Mouse (Mus musculus) forebrain, embryonic 11.5 days (tissue): ENCODE measurements at regions not wholly inside any gene's neighbourhood (a gene's known extent, or its start where the extent isn't known, plus 50 kb on each side); places are given as distances from the start of the nearest gene placed in this dataset.

Experiments
- ATAC-seq: fragments of 200-750 bp; cut with Nextera tagmentation; replicated peaks from 2 replicates; pipeline ENCODE4 v1.8.0; 2017; ENCODE audit warnings: moderate TSS enrichment; ENCODE audit not compliant: low FRiP score
- DNase-seq: peaks from one replicate; pipeline ENCODE4 v3.0.0-alpha.2; 2017; ENCODE audit warnings: low spot score
- H3K27ac ChIP-seq: fragments of 300-500 bp; sonication (generic); 2 replicates; pipeline ENCODE4 v1.5.1; 2014; ENCODE audit warnings: low read depth, low read length
- H3K27me3 ChIP-seq: fragments of 300-500 bp; sonication (generic); 2 replicates; pipeline ENCODE4 v1.6.1; 2014; ENCODE audit warnings: mild to moderate bottlenecking, low read length, mixed read lengths; ENCODE audit not compliant: control insufficient read depth, insufficient read depth
- H3K36me3 ChIP-seq: fragments of 300-500 bp; sonication (generic); 2 replicates; pipeline ENCODE4 v1.6.1; 2014; ENCODE audit warnings: mild to moderate bottlenecking, low read length, moderate library complexity, mixed read lengths; ENCODE audit not compliant: control insufficient read depth, insufficient read depth
- H3K4me1 ChIP-seq: fragments of 300-500 bp; sonication (generic); replicated peaks from 2 replicates; pipeline ENCODE4 v1.6.1; 2014; ENCODE audit warnings: low read length, mixed read lengths; ENCODE audit not compliant: control insufficient read depth, insufficient read depth
- H3K4me2 ChIP-seq: fragments of 300-500 bp; sonication (generic); 2 replicates; pipeline ENCODE4 v1.6.1; 2014; ENCODE audit warnings: low read depth, mild to moderate bottlenecking, low read length, moderate library complexity, mixed read lengths; ENCODE audit not compliant: severe bottlenecking
- H3K4me3 ChIP-seq: fragments of 300-500 bp; sonication (generic); 2 replicates; pipeline ENCODE4 v1.5.1; 2014; ENCODE audit warnings: low read depth, low read length
- H3K9ac ChIP-seq: fragments of 300-500 bp; sonication (generic); 2 replicates; pipeline ENCODE4 v1.6.1; 2014; ENCODE audit warnings: low read length
- H3K9me3 ChIP-seq: fragments of 300-500 bp; sonication (generic); 2 replicates; pipeline ENCODE4 v1.6.1; 2016; ENCODE audit warnings: low read length, mixed read lengths; ENCODE audit not compliant: control insufficient read depth
- WGBS: fragments of 180-500 bp; shearing (Covaris S2); extraction: QIAGEN DNeasy Blood & Tissue Kit; methylation state at CpG from one replicate; pipeline ENCODE4 v1.1.7; 2014; 5-methylcytosine and 5-hydroxymethylcytosine counted together

DNA sequence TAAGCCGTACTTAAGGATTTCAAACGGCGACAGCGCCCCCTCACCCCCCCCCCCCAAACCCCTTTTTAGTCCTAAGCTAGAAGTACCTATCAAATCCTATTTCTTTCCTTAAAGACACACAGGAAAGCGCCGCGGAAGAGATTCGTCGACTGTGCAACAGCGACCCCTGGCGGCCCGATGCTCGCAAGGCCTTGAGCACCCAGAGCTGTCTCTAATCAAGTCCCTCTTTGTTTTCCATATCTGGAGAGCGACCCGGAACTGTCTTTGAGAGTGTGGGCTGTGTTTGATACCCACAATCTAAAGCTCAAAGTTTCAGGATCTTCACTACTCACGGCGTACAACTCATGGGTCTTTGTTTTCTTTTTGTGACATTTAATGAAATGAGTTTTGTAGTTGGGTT is 166.4 kb upstream of the Dcn start:
- Histone ChIP-seq H3K27ac (peak overlapping the region; percentile 92), H3K9me3 (no peaks in the 10 kb centered on the region)
- peak; percentile 98 for DNase-seq

DNA sequence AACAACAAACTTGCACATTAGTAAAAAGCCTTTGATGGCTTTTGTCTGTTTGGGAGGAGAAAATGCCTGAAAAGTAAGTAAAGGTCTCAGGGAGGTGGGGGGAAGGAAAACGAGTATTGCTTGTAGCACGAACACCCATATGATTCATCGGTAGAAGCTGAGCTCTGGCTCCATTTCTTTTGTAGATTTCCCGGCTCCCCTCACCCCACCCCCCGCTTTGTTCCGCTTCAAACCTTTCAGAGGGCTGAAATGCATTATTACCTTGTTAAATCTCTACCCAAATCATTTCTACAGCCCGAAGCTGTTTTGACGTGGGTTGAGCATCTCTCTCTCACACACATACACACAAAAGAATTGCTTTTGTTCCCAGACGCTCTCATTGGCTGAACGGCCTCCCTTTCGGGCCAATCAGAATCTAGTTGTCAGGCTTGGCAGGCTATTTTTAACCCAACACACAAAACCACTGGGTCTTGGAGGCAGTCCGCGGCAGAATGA is 166.0 kb upstream of the Dcn start:
- Histone ChIP-seq H3K9ac (peak overlapping the region; percentile 61), H3K4me3 (peak overlapping the region; percentile 42), H3K9me3 (no peaks in the 10 kb centered on the region), H3K4me2 (peak overlapping the region; percentile 62), H3K36me3 (no peaks in the 10 kb centered on the region), H3K27me3 (no peaks in the 10 kb centered on the region), H3K27ac (peak overlapping the region; percentile 92), H3K4me1 (no peaks in the 10 kb centered on the region)
- under 1% methylated on average over 13 of the region's 13 CpGs for WGBS
- peak; percentile 97 for ATAC-seq
- DNase-seq = peak; percentile 86

More for the DNA sequence above, 166.4 kb upstream of the Dcn start:
- peak overlapping the region; percentile 62 for H3K4me2 ChIP-seq
- WGBS = 0% methylated on average over 17 of the region's 17 CpGs
- H3K27me3 ChIP-seq = no peaks in the 10 kb centered on the region
- no peaks in the 10 kb centered on the region for H3K36me3 ChIP-seq
- no peaks in the 10 kb centered on the region for H3K4me1 ChIP-seq
- peak overlapping the region; percentile 42 for H3K4me3 ChIP-seq
- peak; percentile 91 for ATAC-seq
- peak overlapping the region; percentile 61 for H3K9ac ChIP-seq

DNA sequence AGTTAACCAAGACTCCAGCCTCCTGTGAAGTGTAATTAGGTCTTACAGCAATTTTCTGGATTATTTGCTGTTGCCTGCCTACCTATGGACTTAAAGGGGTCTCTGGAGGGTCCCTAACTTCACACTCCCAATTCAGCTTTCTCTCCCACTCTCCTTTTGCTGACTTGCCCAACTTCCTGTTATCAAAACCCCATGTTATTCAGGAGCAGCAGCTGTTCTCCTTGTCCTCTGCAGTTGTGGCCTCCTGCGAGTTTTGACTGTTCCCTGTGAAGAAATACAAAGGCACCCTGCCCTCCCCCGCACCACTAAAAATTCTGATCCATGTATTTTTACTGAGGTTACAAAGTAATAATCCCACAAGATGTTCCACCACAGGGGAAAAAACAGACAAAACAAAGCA is 146.8 kb upstream of the Dcn start:
- no peak overlapping the region for H3K4me2 ChIP-seq
- H3K4me1 ChIP-seq = no peaks in the 10 kb centered on the region
- H3K36me3 ChIP-seq = no peaks in the 10 kb centered on the region
- no peak overlapping the region for H3K4me3 ChIP-seq
- H3K9me3 ChIP-seq = no peaks in the 10 kb centered on the region
- no peak for DNase-seq
- H3K9ac ChIP-seq = no peak overlapping the region
- no peak overlapping the region for H3K27ac ChIP-seq
- 81% methylated on average over 2 of the region's 2 CpGs for WGBS
- no peak for ATAC-seq
- H3K27me3 ChIP-seq = no peaks in the 10 kb centered on the region

DNA sequence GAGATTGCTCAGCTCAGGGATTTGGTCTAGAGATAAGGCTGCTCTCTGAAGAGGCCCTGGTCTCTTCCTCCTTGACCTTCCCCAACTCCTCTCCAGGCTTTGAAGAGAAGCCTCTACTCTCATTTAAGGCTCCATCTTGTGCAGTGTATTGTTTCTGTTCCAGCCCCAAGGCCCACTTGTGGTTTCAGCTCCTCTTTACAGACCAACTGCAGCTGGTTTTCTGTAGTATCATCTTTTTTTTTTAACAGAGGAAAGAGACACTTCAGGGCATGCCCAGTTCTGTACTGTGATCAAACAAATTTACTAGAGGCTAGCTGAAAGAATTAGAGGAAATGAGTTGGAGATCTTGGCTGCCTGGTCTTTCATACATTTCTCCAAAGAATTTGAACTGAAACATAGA is 145.4 kb upstream of the Dcn start:
- Histone ChIP-seq H3K9ac (no peak overlapping the region), H3K4me2 (no peak overlapping the region), H3K4me3 (no peak overlapping the region), H3K27me3 (no peaks in the 10 kb centered on the region), H3K4me1 (no peaks in the 10 kb centered on the region), H3K9me3 (no peaks in the 10 kb centered on the region), H3K36me3 (no peaks in the 10 kb centered on the region), H3K27ac (no peak overlapping the region)
- ATAC-seq = no peak
- no peak for DNase-seq

DNA sequence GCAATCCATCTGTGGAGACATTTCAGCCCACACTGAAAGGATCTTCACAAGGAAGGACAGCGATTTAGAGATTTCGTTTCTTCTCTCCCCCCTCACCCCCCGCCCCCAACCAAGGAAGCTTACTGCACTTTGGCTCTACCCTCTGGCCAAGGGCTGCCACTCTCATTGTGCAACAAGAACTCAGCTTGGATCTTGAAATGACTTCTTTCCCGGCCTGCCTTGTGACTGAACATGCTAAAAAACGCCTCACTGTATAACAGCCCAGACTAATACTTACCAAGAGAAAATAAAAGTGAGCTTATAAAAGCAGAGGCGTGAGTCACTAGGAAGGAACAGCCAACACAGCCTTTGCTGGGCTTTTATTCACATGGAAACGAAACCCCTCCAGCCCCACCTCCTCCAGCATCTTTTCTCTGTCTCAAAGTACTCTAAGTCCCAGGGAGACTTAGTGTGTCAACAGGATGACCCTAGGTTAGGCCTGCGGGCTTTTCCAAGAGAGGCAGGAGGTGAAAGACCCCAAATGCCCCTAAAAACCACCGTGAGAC is 144.7 kb upstream of the Dcn start:
- H3K4me2 ChIP-seq = no peak overlapping the region
- no peak for DNase-seq

DNA sequence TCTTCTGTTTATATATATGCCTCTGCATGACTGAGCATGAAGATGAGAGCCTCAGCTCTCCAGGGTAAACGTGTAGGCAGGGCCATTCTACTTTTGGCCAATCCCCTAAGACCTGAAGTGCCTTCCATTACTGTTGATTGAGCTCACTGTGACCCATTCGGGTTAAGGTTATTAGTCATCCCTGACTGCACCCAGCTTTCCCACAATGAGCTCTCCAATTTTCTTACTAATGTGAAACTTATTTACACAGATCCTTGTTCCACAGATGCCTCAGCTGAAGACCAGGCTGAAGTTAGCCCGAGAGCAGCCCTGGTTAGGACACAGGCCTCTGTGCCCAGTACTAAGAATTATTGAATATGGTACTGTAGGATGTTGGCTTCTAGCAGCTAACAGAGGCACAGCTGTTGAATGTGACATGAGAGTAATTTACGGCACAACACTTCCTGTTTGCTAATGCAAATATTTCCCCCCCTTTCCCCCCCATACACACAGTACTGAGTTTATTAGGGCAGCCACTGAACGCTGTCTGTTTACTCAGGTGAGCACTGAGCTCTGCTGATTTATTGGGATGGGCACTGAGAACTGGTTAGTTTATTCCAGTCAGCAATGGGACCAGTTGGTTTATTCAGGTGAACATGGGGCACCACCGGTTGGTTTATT is 141.2 kb upstream of the Dcn start:
- ATAC-seq (no peak), DNase-seq (no peak)
- Histone ChIP-seq H3K4me3 (no peak overlapping the region), H3K9ac (no peak overlapping the region), H3K27me3 (no peaks in the 10 kb centered on the region), H3K4me2 (no peak overlapping the region), H3K4me1 (no peaks in the 10 kb centered on the region), H3K27ac (no peak overlapping the region), H3K9me3 (no peaks in the 10 kb centered on the region), H3K36me3 (no peaks in the 10 kb centered on the region)
- 62% methylated on average over 6 of the region's 6 CpGs for WGBS

More for the DNA sequence above, 144.7 kb upstream of the Dcn start:
- H3K9me3 ChIP-seq = no peaks in the 10 kb centered on the region
- H3K9ac ChIP-seq = no peak overlapping the region
- ATAC-seq = no peak
- H3K27me3 ChIP-seq = no peaks in the 10 kb centered on the region
- no peaks in the 10 kb centered on the region for H3K36me3 ChIP-seq
- H3K27ac ChIP-seq = no peak overlapping the region
- no peak overlapping the region for H3K4me3 ChIP-seq
- WGBS = 71% methylated on average over 9 of the region's 9 CpGs
- H3K4me1 ChIP-seq = no peaks in the 10 kb centered on the region

DNA sequence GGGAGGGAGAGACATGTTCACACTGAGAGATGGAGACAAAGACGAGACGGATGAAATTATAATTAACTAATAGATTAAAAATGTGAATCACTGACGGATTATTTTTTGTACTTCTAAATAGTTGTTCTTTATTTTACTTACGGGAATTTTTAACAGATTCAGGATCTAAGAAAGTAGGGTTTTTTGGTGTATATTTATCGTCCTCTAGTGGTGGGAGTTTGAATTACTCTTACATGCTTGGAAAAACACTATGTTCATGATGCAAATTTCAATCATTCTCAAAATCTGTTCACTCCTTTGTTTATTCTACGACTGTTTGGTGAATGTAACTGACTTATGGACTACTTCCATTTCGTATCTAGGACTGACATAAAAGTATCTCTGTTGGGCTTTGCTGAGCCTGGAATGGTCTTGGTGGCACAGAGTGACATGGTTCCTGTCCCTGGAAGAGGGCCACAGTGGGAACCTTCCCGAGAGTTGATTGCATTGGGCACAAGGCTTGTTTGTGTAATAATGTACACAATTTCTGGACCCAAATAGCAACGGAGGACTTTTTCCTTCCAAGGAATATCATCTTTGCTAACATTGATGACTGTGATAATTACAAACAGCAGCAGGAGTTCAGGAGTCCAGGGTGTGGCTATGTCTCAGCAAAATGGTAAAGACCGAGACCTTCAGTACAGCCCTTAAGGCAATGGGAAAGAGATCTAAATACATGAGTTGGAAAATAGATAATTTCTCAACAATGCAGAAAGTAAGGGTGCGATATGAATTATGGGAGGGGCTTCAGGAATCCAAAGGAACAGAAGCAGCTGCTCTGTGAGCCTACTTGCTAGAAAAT is 139.3 kb upstream of the Dcn start:
- Histone ChIP-seq H3K9me3 (no peaks in the 10 kb centered on the region), H3K4me2 (no peak overlapping the region), H3K4me1 (no peaks in the 10 kb centered on the region), H3K27ac (no peak overlapping the region), H3K9ac (no peak overlapping the region), H3K4me3 (no peak overlapping the region), H3K36me3 (no peaks in the 10 kb centered on the region), H3K27me3 (no peaks in the 10 kb centered on the region)
- ATAC-seq = no peak
- no peak for DNase-seq
- WGBS = 49% methylated on average over 11 of the region's 11 CpGs

DNA sequence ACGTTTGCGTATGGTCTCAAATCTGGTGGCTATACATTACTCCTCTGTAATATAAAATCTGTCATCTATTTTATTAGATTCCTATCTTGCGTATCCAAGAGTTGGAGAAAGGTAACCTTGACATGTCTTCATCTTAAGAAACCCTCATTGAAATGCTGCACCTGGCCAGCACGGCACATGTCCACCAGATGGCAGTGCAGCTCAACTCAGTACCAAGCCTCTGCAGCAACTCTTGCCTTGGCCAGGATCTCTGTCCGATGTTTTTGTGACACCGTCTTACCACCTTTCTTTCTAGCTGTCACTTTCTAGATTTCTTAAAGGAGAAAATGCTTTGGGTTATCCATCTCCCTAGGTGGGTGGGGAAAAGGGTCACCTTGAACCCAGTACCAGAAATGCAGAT is 134.1 kb upstream of the Dcn start:
- Histone ChIP-seq H3K4me3 (no peak overlapping the region), H3K4me2 (no peak overlapping the region), H3K27me3 (no peaks in the 10 kb centered on the region), H3K27ac (no peak overlapping the region), H3K9ac (no peak overlapping the region), H3K9me3 (no peaks in the 10 kb centered on the region), H3K36me3 (no peaks in the 10 kb centered on the region), H3K4me1 (no peaks in the 10 kb centered on the region)
- WGBS = 37% methylated on average over 6 of the region's 6 CpGs
- ATAC-seq = peak; percentile 74; the same call in 1 of the 2 replicates
- peak; percentile 86 for DNase-seq
